In genomic region chr19:60889101-60889713, GRCm38 (mm10) we compare ENCODE assay signal across 1 mouse cellular context.
A peak's percentile ranks its signal among the peaks of the same experiment; 100 is the strongest.
TF ChIP-seq lines count a peak whose summit lies in the region.

No protein-coding gene starts in this region.

TF ChIP-seq in CH12.LX, 34 proteins besides CTCF, POLR2A, EP300 and RAD21 (continued from another document):
- no peak for TF ChIP-seq TBP (conservative IDR thresholded peaks at IDR 0.05; ENCODE audit: low read depth, low read length)
- no peak for TF ChIP-seq MAX (IDR thresholded peaks at IDR 0.05; ENCODE audit: low read length)
- TF ChIP-seq MAZ (IDR thresholded peaks at IDR 0.05; ENCODE audit: low read depth, low read length) = peak; percentile 57
- TF ChIP-seq HCFC1 (IDR thresholded peaks at IDR 0.05; ENCODE audit: low read depth, low read length) = no peak
- no peak for TF ChIP-seq E2F4 (IDR thresholded peaks at IDR 0.05; ENCODE audit: insufficient replicate concordance, low read depth, low read length)
- no peak for TF ChIP-seq ZC3H11A (IDR thresholded peaks at IDR 0.05; ENCODE audit: low read depth, low read length)
TF ChIP-seq in CH12.LX: peak in this region for 9.
